Mouse (Mus musculus) small intestine, adult 2 months (tissue): Measurements from ENCODE around the gene Ttn.

ENCODE experiments used
- CTCF ChIP-seq: fragments of 200-500 bp; IDR thresholded peaks from 2 replicates; pipeline ENCODE4 v1.5.1; 2012; ENCODE audit warnings: low read depth, mild to moderate bottlenecking, control low read depth, inconsistent platforms, low read length, moderate library complexity, mixed read lengths; ENCODE audit not compliant: insufficient replicate concordance, insufficient read length; ENCODE audit errors: extremely low read depth
- POLR2A ChIP-seq: fragments of 200-500 bp; IDR thresholded peaks from 2 replicates; pipeline ENCODE4 v1.6.1; 2012; ENCODE audit warnings: low read depth, mild to moderate bottlenecking, control low read depth, inconsistent platforms, low read length, moderate library complexity

- TF ChIP-seq CTCF (no peak), POLR2A (no peak)
These were observed 20.3 kb downstream of the Ttn start for GRCm38 (mm10) chr2:76962045-76962432.
